Mouse (Mus musculus) spleen, adult 12 weeks (tissue): ENCODE results near the gene Tead1.

Source experiments
- DNase-seq: peaks from one replicate; pipeline ENCODE4 v3.0.0; 2022; ENCODE audit warnings: low spot score

Gene Tead1

DNA sequence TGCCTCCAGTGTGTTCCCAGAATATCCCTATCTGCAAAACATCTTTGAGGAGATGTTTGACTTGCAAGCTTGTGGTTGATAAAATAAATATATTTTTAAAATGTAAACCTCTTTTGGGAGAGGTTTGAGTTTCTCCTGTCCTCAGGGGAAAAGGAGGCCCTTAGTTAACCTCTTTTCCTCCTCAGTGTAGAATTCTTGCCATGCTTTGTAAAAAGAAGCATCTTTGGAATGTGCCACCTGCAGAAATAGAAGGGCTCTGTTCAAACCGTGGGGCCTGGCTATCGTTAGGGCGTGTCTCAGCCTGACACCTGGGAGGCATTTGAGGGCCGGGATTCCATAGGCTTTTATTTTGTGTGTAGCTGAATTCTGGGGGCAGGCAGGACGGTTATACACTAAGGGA, 51.1 kb downstream of the Tead1 start:
- DNase-seq = no peak

DNA sequence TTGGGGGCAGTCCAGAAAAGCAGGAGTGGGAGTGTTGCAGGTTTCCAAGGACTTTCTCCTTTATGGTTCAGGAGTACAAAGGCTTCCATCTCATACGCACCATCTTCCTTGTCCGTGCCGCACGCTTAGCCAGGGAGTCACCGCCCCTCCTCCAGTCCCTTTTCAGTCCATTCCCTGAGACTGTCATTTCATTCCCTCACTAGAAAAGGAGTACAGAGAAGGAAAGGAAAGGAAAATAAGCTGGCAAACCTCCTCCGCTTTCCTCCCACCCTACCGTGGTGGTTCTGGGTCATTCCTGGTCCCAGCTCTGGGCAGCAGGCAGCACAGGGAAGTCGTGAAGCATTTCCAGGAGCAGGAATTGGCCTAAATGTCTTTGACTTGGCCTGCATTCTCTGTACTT, 52.5 kb downstream of the Tead1 start:
- no peak for DNase-seq

DNA sequence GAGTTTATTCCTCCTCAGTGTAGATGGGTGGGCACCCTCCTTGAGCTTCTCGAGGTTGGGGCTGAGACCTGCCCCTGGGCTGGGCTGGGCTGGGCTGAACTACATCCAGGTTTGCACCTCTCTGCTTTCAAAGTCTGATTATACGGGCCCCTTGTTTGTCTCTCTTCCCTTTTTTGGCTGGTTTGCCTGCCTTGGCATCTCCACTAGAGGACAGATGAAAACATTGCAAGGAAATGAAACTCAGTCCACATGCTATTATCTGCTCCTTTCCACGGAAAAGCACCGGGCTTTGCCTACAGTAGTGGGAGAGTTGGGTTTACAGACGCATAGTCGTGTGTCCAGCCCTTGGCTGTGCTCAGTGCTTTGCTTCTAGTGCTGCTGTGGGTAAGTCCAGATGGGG, 60.1 kb downstream of the Tead1 start:
- DNase-seq = no peak

DNA sequence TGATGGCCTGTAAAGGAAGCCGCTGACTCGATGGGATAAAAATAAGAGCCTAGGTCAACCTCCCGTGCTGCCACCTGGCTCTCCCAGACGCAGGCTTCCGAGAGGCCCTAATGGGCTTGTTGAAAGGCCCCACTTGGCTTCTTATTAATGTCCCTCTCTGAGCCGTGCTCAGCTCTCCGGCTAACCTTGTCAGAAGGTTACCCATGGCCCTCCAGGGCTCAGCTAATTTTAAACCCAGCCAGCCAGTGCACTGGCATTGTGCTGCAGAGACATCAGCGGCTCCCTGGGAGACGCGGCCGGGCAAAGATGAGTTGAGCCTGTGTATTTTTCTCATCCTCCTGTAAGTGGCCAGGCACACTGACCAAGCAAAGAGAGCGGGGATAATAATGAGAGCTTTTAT, 62.7 kb downstream of the Tead1 start:
- DNase-seq = no peak

DNA sequence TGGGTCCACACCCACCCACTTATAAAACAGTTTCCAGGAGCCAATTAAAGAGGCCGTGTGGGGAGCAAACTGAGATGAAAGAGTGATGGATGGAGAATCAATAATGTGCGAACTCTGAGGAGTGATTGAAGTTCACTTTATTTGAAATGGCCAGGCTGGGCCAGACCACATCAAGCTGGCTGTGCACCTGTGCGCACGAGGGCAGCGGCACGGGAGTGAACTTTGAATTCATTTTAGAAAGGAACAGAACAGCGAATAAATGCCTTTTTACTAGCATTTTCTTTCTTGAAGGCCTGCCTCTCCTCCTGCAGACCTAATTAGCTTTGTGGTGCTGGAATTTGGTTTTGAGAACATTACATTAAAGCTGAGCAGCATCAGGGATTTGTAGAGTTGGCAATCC, 63.9 kb downstream of the Tead1 start:
- no peak for DNase-seq

DNA sequence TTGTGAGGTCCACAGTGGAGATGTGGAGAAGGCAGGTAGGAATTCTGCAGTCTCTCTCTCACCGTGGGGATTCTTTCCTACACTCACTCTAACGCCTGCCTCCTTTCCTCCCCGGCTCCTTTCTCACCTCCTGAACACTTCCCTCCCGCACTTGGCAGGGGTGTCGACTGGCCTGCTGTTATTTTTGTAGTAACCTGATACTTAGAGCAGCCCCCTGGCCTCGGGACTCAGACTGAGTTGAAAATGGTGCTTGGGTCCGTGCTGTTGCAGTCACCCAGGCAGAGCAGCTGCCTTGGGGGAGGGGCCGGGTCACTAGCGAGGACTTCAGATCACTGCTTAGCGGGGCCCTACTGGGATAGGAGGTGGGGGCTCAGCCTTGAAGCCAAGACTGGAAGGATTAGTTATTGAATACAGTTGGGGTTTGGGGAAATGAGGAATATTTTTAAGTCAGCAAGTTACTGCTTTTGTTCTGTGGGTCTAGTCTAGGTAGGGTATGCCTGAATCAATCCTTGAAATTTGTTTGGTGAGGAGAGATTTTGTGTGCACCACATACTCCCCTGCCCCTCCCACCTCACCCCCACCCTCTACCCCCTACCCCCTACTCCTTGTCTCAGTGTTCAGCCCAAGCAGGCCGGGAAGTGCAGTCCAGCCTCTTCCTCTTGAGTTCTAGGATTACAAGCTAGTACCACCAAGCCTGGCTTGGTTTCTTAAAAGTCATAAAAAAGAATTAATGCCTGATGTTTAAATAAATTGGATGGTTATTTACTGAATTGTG, 64.7 kb downstream of the Tead1 start:
- DNase-seq = no peak

DNA sequence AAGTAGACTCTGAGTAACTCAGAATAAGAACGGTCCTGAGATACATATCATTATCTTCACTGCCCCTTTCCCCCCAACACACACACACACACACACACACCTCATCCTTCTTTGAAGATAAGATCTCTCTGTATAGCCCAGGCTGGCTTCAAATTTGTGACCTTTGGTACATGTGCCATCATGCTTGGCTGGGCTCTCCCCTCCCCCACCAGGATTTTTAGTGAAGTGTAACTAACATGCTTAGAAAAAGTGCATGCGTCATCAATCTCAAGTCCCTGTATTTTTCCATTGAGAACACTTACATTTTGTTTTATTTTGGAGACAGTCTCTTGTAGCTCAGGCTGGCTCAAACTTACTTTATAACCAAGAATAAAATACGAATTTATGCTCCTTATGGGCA, 68.1 kb downstream of the Tead1 start:
- no peak for DNase-seq

DNA sequence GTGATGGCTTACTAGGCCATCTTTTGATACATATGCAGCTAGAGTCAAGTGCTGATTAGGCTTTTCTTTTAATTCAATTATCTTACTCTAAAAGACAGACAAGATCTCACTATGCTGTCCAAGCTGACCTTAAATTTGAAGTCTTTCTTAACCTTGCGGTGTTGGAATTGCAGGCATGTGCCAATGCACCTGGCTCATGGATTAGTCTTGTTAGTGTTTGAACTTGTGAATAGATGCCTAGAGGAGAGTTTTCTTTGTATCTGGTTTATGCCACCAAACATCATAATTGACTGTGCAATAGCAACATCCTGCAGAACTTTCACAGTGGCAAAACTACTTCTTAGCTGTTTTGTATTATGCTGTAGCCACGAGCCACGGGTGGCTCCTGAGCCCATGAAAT, 68.7 kb downstream of the Tead1 start:
- DNase-seq = no peak

DNA sequence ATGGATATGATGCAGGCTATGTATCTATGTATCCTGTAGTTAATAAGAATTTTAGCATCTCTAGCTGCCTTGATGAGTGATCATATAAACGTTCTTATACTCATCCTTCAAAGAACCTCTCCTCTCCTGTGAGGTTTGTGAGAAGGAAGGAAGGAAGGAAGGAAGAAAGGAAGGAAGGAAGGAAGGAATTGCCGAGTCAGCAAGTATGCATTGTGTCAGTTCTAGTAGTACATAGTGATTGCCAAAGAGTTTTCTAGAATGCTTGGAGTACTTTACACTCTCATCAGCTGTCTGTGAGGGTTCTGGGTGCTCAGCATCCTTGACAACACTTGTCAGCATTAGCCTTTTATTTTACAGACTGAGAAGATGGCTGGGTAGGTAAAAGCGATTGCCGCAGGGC, 69.2 kb downstream of the Tead1 start:
- no peak for DNase-seq

DNA sequence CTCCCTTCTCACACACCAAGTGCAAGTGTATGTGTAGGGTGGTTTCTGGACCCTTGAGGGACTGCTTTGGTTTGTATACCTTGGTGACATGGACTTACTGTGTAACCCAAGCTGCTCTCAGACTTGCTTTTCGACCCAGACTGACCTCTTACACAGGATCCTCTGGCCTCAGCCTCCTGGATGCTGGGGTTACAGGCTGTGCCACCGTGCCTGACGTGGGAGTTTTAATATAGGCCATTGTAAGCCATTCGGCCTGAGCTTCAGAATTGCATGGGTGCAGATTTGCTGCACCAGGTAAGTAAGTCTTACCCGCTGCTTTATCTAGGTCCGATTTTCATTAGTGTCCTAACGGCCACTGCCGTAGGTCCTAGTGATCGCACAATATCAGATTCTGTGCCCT, 71.0 kb downstream of the Tead1 start:
- no peak for DNase-seq

DNA sequence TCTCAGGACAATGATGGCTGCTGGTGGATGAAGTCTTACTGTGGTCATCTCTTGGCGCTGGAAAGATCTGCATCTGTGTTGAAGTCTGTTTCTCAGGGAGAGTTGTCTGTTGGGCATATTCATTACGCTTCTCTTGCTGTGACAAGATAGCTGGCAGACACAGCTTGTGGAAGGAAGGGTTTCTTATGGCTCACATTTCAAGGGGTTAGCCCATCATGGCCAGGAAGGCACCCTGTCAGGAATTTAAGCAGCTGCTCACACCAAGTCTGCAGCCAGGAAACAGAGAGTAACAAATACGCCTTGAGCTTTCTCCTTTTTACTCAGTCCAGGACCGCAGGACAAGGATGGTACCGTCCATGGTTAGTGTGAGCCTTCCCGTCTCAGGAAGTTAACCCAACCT, 73.2 kb downstream of the Tead1 start:
- no peak for DNase-seq

DNA sequence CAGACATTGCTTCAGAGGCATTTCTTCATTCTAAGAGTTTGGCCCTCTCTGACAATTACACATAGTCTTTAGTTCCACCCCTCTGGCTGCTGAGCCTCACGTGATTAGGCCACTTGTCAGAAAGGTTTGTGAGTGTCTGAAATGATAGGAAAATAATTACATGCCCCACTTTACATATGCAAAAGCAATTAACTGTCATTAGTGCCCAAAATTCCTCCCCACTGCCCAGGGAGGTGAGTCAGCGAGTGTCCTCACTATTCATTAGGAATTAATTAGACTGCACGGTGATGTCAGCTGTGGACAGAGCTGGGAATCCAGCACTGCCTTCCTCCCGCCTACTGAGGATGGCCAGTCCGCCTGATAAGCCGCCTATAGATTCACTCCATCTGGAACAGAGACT, 74.2 kb downstream of the Tead1 start:
- no peak for DNase-seq

DNA sequence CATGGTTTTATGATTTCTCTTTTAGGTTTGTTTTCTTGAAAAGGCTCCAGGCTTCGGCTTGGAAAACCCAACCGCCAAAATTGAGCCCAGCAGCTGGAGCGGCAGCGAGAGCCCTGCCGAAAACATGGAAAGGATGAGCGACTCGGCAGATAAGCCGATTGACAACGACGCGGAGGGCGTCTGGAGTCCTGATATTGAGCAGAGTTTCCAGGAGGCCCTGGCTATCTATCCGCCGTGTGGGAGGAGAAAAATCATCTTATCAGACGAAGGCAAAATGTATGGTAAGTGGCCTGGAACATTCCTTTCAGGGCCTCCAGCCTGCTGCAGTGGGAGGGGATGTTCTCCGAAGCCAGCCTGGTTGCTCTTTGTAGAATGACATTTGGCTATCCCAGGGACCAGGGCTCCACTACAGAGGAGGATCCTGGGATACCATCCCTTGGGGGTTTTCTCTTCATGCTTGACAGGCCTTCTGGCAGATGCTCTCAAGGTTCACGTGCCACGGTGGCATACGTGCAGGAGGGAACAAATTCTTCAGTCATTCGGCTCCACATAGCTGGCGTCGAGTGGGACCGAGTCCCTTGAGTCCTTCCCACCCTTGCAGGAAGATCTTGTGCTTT, 80.3 kb downstream of the Tead1 start:
- DNase-seq = no peak

DNA sequence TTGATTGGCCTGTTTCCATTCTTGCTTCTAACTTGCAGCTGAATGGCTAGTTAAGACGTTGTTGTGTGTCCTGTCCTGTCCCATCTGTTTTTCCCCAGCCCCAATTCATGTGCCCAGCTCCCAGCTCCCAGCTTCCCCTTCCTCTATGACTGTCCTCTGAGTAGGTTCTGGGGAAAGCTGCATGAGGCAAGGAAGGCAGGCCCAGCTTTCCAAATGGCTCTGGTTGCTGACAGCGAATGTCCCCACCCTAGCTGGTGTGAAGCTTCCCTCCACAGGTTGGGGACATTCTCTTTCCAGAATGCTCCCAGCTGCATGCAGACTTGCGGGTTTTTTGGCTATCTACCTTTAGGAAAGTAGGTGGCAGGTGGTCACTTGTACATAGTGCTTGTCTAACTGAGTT, 81.2 kb downstream of the Tead1 start:
- no peak for DNase-seq

DNA sequence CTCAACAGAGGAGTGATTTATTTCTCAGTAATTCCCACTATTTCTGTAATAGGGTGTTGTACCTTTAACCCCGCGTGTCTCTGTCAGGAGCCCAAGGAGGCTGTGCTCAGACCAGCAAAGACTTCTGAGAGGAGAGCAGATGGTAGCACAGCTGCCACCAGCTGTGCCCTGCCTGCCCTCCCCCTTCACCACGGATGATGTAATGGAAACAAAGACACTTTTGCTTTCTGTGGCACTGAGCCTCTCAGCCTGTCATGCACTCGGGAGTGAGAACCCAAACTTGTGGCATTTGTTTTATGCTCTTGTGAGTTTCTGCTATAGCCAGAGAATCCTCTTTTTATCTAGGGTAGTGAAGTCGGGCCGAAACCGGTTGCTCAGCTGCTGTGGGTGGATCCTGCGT, 81.7 kb downstream of the Tead1 start:
- no peak for DNase-seq

DNA sequence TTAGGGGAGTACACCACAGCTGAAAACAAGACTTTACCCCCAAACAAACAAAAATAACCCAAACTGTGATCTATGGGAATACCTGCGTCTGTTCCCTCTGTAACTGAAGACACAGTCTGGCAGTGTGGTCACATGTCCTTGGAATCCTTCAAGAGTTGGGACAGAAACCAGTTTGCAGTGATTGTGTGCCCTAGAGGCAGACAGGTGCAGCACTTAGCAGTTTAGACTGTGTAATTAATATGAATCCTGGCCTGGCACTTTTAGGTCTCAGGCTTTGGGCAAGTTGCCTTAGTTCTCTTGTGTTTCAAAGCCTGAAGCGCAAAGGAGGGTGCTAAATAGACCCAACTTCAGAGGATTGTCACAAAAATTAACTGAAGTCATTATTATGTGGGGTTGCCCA, 83.8 kb downstream of the Tead1 start:
- no peak for DNase-seq

DNA sequence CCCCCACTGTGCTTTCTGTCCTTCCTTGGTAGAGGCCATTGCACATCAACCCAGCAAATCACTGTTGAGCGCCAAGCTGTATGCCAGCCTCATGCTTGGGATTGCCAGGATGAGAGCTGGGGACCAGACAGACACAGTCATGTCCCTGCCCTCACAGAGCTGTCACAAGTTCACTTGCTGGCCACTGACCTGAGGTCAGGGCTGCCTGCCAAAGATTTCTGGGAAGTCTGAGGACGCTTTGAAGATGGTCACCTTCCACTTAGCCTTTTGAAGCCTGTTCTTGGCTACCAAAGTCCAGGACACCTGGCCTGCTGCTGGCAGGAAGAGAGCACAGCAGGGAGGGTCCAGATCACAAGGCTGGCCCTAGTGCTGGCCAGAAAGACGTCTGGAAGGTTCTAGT, 84.4 kb downstream of the Tead1 start:
- no peak for DNase-seq

DNA sequence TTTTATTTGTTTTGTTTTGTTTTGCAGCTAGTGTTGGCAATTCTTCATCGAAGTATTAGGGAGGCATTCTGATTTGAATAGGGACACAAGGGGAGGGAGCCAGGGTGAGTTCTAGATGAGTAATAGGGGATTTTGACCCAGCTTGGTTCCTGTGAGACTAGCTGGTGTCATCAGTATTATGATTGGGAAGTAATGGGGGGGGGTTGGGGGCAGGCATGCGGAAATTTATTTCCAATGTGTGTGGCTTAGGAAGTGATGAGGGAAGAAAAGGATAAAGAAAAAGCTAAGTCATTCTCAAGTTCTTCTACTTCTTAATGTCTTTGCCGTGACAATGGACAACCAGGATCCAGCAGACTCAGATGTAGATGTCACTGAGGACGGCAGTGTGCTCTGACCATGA, 85.8 kb downstream of the Tead1 start:
- no peak for DNase-seq

DNA sequence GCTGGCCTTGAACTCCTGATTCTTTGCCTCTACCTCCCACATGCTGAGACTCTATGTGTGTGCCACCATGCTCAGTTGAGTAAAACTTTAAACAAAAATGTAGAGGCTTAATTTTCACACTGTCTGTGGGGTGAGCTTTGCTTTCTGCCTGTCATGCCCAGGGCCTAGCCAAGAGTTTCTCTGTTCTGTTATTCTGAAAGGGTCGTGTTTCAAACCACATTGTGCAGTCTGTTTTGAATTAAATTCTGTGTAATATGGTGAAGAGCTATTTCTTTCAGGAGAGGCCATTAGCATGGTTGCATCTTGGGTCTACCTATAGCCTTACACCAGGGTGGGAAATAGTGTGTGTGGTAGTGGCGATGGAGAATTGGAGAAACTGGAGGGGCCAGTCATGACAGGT, 90.7 kb downstream of the Tead1 start:
- DNase-seq = no peak

DNA sequence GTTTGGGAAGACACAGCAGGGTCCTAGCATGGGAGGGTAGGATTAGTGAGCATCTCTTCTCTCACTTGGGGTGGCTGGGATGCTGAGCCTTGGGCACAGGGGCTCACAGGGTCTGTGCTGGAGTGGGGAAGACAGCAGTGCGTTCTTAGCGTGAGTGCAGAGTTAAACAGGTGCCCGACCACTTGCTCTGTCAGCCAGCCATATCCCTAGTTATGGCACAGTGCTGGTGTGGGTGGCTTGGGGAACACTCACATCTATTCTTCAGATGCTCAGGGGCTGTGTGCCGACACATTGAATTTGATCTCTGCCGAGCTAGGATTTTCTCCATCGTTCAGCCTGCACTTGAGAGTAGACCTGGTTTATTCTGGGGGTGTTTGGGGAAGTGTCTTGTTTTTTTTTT, 92.3 kb downstream of the Tead1 start:
- DNase-seq = no peak

DNA sequence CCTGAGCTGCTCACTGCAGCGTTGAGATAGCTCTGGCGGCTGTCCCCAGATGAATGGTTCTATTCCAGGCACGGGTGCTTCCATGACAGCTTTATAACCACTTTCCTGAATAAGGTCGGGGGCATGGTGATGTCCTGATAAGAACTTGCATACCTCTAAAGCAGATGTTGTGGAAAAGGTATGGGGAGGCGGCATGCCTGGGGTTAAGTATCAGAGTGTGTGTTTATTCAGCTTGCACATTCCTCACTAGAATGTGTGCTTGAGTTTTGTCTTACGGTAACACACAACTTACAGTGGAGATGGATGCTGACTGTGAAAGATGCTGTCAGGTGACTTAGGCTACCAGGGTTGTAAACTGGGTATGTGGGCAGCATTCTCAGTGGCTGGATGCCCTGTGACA, 93.7 kb downstream of the Tead1 start:
- DNase-seq = no peak

DNA sequence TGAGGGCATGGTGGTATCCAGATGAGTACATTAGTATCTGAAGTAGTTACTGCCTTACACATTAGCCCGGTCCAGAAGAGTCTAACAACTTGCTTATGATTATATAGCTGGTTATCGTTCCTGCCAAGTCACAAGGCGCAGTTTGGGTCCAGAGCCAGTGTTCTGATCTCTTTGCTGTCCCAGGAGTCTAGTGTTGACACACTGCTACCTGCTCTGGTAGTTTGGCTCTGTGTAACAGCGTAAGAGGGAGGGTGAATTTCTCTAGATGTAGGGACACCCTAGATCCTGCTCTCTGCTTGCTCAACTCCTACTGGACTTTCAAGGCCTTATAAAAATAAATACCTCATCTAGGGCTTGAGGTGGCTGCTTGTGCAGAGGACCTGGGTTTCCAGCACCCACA, 94.5 kb downstream of the Tead1 start:
- DNase-seq = no peak

DNA sequence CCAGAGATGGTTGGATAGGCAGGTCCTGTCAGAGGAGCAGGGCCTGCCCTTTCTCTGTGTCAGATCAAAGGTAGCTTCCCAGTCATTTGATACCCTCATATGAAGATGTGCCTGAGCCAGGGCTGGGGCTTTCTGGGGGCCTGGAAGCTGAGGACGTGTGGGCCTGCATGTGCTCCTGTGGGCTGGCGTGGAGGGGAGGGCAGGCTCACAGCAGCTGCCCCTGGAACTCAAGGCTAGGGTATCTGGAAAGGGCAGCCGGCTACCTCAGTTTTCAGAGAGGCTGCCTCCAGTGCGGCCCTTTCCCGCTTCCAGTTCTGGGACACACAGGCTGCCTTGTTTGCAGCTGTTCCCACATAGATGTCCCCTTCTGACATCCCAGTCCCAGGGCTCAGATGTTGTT, 96.7 kb downstream of the Tead1 start:
- DNase-seq = no peak

DNA sequence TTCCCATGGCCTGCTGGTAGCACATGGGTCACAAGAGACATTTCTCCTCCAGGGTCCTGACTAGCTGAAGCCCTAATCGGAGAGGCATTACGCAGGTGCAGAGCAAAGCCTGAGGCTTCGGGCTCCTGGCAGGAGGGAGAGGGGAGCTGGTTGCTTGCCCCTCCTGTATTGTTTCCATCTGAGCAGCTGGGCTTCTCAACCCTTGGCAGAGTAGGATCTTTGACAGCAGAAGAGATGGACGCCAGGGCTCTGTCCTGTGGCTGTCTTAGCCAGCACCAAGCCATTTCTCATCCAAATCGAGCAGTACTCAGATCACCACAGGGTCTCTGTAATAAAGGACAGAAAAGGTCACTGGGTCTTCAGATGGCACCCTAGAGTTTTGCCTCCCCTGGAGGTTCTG, 97.6 kb downstream of the Tead1 start:
- no peak for DNase-seq
